Mouse (Mus musculus) testis, postnatal 10 days (tissue): ENCODE results near the gene Irs1.

Source experiments
- DNase-seq: peaks from one replicate; pipeline ENCODE4 v3.0.0; 2021; ENCODE audit warnings: low spot score

The Irs1 gene

DNA sequence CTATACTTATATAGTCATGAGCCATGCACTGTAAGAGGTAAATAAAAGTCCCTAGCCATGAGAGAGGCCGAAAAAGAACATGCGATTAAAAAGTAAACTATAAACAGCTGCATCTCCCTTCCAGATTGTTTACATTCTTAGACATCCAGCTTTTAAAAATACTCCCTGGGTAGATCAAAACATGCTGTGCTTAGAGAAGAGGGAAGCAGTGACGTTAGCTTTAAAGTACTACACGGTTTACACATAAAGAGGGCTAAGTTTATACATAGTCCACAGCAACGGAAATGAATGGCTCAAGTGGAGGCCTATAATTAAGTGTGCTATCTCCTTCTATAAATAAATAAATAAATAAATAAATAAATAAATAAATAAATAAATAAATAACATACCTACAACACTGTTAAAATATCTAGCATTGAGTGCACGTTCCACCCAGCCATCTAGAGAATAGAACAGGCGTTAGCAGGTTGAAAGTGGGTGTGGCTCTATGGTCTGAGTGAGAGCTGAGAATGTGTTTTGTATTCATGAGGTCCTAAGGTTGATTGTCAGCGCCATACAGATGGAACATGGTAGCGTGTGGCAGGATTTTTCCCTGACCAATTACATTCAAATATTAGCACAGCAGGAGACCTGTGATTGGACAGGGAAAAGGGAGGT is 37.3 kb downstream of the Irs1 start:
- no peak for DNase-seq

DNA sequence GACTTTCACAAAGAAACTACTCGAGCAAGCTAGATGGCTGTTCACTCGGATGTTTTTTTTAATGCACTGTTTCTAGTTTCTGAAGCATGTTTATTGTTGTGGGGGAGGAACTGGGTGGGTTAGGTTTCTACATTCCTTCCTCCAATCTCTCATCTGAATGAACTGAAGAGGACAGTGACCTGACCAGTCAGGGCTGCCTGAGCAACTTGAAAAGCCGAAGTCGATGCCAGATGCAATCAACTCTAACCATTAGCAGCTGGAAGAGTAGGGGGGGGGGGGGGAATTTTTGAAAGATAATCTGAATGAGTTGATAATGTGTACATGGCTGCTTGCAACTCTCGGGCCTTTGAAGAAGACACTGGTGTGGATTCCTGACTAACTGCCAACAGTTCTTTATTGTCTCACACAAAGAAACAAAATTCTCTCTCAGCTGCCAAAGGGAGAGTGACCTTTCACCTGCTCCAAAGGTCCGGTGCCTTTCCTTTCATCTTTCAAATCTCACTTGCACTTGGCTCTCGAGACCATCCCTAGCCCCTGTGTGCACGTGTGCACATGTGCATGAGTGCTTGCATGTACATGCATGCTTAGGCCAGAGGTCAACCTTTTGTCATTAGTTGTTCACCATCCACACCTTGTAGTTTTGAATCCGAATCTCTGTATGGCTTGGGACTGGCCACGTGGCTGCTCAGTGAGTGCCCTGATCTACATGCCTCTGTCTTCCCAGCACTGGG is 43.8 kb downstream of the Irs1 start:
- DNase-seq, result no peak

DNA sequence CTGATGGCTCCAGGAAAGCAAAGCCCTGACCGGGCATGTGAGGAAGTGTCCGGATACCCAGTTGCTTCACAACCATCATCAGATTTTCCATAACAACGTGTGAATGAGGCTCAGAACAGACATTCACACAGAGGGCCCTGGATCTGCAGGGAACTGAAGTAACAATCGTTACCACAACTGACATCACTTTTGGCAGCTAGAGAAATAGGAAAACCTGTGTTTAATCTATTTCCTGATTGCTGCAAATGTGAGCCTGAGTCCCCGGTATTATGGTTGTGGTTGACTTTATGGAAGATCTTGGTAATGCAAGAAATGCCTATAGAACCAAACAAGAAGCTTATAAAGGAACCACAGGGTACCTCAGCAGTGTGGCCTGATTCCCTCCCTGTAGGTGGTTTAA is 46.2 kb downstream of the Irs1 start:
- DNase-seq, result no peak

DNA sequence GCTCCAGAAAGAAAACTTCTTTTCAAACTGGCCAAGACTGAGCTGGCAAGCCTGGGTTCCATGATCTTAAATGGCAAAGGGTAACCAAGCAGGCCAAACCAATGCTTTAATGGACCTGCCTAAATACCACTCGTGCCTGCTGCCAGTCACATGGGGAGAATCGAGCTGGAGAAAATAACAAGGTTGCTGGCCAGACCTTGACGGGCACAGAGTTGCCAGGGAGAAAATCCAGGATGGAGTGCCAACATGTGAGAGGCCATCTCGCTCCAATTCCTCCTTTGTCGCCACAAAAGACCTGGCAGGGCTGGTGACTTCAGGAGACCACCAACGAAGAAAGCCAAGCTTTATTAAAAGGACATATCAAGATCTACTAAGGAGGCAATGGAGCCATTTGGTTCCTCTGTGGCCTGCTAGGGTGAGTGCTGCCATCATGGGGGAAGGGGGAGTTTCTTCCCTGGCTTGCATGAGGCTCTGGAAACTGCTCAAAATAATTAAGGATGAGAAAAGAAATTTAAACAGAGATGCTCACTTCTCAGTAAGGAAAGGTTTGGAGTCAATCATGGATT is 47.9 kb downstream of the Irs1 start:
- DNase-seq, result no peak

DNA sequence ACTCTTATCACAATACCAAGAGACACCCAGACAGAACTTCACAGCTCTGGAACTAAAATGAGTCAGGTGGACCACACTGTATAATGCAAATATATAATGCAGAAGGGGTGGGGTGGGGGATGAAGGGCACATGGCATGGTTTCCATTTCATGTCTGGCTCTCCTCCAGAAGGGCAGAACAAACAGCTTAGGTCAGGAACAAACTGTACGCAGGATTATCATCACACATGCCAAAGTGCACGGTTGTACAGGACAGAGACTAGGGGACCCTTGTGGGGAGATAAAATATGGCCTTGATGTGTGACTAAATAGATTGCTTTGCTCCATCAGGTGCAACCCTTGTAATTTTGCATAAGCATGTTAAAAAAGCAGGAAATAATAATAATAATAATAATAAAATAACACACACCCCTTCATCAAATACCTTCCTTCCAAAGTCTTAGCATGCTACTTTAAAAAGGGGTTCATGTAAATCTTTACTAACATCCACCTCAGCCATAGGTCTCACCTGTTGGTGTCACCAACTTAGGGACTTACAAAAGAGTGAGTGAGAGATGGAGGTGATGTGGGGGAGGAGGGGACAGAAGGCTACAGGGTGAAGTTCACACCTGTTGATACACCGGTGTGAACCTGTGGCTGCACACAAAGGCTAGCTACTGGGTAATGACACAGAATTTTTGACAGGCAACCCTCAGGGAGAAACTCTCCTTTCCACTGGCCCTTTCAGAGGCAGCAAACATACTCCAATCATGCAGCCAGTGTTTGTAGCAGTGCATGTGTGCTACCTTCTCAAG is 51.6 kb downstream of the Irs1 start:
- DNase-seq, result no peak

DNA sequence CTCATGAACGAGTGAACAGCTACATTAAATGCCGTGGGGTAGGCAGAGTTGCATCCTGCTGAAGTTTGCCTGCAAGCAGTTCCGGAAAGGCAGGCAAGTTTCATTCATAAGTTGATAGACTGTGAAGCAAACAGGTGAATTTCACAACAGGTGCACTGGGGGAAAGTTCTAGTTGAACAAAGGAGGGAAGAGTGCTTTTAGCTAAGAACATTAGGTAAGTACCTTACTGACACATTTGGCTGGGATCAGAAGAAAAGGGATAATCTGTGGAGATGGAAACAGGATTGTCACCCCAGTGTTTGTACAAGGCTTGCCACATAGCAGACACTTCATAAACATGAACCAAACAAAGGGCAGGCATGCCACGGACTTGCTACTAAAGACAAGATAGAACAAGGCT is 53.0 kb downstream of the Irs1 start:
- DNase-seq, result no peak

DNA sequence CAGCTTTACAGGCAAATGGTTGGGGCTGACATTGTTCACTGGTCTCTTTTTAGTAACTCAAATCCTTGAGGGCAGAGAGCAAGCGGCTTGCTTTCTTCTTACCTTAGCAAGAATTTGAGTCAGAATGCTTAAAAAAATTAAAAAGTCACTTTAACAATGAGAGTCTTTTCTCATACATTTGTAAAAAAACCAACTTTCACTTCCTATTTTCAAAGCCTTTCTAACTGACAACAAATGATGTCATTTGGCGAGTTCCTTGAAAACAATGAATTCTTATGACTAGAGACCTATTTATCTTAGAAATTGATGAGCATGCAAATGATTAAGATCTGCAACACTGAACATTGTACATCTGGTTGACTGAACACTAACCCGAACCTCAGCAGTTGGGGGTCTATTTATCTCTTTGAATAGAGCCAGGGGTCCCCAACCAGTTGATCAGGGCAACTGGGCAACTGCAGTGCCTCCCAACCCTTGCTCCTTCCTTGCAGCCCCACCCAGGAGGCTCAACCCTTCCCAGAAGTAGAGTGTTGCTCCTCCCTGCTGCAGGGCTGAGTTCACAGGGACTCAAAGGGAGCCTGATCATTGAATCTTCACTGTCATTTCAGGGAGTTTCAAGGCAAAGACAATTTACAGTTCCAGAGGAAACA is 55.6 kb downstream of the Irs1 start:
- DNase-seq, result no peak

DNA sequence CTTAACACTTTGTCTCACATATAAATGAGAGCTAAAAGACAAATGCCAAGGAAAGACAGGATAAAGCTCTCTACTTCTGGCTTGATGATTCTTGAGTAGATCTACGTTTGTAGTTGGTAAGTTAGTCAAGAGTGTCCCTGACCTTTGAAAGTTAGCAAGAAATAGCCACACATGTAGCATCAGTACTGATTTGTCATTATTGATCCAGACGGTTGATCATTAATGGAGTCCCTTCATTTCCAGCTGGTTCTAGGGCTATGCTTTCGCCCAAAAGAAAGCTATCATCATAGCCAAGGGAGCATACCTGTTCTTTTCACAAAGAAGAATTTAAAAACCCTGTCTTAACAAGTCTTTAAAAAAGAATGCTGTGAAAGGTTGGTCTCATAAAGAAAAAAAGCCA is 56.6 kb downstream of the Irs1 start:
- DNase-seq, result no peak

DNA sequence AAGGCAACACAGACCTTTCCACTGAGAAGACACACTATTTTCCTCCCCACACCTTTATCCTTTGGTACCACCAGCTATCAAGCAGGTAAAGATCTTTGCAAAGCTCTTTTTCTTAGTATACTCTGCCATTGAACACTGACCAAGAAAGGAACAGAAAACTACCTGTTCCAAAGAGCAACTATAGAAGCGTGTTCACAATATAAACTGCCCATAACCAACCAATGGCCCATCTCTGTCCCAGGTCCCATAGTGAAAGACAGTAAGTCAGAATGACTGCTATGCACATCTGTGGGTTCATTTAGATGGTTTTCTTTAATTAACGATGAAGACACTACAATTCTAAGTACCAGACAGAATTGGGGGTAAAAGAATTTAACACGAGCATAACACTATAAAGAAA is 58.4 kb downstream of the Irs1 start, which contains the start of gene Gm9747:
Gene Gm9747 (plus strand): TSS at position 301 of the 400 bp plus-strand sequence.
- no peak for DNase-seq

DNA sequence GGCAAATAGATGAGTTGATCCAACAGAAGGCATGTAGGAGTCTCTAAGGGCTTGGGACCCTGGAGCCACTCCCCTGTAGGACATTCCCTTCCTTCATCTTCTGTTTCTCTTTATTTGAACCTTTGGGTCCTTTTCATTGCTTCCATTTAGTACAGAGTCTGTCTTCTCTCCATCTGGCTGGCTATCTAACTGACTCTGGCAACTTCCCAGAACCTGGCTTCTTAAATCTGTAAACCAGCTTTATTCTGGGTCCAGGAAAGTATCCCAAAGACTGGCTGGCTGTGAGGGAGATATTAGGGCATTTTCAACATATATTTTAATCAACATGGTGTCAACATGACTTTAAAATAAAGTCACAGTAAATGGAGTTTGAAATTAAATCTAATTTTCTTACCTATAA is 62.4 kb downstream of the Irs1 start:
- DNase-seq, result no peak

DNA sequence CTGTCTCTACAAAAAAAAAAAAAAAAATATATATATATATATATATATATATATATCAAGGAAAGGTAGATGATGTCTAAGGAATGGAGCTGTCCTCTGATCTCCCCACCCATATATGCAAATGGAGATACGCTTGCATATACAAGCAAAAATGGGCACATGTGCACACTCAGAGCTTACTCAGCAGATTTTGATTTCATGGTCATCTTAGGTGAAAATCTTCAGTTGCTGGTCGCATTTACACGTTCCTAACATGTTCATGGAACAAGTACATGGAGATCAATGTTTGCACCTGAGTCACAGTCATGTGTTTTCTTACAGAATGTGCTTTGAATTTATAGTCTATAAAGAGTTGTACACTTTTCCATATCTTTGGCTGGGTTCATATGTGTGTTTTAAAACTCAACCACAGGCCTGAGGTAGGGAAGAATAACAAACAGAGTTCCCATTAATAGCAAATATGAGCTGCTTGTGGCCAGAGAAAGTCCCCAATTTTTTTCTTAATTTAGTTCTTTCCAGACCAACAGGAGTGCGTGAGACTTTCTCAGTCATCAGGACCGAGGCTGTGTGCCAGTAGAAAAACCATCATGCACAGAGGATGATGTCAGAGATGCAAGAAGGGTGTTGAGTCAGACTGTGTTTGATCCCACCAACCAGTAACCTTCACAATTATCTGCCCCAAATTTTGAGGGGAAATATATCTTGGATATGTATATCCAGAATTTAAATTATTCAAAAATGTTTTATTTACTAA is 68.0 kb downstream of the Irs1 start:
- DNase-seq, result no peak

DNA sequence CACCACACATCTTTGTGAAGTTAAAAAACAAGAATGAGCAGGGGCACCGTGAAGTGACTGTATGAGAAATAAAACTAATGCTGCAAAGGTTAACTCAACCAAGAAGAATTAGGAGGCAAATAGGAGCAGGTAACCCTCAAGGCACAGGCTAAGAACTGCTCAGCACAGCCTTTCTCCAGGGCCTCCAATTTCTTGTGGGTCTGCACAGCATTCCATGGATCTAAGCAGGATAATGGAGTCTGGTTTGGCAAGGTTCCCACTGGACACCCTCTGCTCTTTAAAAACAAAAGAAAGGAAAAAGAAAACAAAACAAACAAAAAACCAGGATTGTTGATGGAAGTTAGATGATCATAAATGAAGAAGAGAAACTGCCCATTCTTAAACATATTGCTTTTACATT is 69.8 kb downstream of the Irs1 start:
- DNase-seq, result no peak

DNA sequence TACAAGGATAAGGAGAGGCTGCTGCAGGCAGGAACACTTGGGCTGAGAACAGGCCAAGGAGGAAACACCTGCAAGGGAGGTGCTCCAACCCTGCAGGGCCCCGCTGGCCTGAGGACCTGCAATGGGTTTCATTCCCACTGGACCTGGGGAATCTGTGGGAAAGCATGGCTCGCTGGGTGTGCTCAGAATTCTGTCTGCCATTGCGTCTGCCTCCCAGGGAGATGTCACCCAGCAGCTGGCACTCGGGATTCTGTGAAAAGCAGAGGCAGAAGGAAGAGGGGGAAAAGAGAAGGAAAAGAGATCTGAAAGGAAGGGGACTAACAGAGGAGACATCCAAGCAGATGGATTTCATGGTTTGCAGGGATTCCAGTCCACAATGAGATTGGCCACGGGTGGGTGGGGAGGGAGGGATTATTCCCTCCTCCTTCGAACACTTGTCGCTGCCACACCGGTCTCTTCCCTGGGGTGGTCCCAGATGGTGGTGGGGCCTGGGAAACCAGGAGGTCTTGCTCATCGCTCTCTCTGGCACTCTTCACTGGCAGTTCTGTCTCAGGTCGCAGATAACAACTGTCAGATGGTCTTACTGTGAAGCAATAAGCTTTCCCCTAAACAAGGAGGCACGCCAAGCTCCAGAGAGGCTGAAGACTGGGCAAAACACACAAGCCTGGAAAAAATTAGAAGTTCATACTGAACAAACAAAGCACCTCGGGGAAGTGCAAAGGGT is 70.4 kb downstream of the Irs1 start:
- no peak for DNase-seq

DNA sequence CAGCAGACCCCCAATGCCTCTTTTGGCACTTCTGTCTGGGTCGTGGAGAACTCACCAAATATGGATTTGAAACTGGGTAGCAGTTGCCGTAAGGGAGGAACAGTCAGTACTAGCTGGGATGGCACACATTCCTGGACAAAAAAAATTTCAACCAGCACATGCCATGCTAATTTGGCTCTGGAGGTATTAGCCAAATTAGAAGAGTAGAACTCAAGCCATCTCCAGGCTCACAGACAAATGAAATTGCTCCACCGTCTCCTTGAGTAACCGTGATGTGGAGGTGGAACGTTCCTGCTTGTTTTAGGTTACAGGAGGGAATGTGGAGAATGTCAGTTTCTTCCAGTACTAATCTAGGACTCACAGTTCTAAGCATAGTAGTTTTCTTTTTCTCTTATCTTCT is 83.7 kb downstream of the Irs1 start:
- DNase-seq, result no peak

DNA sequence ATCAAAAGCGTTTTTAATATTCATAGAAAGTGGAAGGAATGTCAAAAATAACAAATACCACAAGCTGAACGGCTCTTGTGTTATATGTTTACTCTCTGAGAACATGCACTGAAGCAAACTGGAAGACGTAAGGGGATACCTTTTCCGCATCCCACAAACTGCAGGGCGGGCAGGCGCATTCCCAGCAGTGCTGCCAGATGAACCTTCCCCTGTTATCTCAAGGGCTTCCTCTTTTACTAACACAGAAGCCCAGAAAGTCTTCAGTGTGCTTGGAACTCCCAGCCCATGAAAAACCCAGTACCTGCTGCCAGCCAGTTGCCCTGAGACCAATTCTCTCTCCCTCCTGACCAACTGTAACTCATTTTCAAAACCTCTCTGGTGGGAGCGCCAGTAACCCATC is 90.6 kb downstream of the Irs1 start:
- DNase-seq, result no peak

DNA sequence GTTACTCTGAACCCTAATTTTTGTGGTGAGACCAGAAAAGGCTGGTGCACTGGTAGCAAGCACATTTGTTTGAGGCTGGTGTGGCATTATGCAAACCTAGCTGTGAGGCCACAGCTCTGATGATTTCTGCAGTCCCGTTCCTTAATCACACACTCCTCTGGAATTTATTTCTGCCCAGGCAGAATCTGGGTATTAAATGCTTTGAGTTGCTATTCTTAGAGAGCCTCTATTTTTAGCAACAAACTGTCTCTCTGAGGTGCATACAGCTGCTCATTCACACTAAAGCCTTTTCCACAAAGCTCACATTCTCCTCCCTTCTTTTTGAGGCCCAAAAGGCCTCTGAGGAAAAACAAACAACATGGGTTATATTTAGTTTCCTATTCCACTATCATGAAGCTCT is 91.3 kb downstream of the Irs1 start:
- DNase-seq, result no peak

DNA sequence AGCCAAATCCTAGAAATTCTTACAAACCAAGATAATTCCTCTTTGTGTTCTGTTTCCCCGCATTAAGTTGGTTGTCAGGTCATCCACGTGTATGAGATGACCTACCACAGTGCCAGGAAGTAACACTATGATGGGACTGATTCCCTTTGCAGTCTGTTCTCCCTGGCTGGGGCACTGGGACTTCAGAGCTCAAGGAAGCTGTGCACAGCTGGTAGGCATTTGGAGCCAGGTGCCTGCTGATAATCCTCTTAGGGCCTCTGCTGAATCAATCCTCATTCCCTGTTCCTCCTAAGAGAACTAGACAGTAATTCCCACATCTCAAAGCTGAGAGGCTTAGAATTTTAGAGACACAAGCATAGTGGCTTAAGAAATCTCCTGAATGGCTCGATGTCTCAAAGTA is 99.6 kb downstream of the Irs1 start:
- no peak for DNase-seq

DNA sequence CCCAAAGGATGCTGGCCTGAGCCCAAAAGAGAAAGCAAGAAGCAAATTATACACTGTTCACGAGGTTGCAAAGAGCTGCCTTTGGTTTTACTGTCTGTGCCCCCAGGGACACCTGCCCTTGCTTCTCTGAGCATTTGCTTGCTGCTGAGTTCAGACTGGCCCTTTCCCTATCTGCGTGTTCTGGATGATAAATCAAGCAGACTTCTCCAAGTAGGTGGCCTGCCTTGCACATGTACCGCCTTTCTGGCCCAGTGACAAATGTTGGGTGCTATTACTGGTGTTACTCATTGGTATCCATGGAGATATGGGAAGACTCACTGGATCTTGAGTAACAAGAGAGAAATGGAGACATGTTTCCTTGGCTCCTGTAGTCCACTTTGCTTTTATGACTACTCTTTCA is 101.7 kb downstream of the Irs1 start:
- DNase-seq, result peak; percentile 55

DNA sequence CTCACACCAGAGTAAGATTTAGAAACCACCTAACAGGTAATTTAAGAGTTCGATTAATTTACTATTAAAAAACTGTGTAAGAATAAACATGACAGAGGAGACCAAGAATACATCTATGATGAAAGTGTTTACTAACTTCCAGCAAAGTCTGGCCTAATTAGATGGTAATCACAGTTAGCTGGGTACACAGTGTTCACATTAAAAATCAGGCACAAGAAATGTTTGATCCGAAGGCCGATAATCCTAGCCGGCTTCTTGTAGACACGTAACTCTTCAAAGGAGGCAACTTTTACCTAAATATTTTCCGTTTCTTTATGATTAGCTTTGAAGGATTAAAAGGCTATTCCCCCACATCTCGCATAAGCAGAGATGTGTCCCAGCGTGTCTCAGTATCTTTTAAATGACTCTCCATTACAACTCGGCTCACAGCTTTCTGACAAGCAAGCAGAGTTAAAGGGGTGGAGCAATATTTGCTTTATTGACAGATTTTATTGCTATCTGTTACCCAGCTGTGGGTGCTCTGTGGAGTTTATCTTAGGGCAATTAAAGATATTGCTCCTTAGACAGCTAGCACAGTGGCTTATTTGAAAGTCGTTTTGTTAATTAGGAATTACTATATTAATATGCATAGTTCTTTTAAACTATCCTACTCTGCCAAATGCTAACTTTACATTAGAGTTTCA is 102.5 kb downstream of the Irs1 start:
- no peak for DNase-seq

DNA sequence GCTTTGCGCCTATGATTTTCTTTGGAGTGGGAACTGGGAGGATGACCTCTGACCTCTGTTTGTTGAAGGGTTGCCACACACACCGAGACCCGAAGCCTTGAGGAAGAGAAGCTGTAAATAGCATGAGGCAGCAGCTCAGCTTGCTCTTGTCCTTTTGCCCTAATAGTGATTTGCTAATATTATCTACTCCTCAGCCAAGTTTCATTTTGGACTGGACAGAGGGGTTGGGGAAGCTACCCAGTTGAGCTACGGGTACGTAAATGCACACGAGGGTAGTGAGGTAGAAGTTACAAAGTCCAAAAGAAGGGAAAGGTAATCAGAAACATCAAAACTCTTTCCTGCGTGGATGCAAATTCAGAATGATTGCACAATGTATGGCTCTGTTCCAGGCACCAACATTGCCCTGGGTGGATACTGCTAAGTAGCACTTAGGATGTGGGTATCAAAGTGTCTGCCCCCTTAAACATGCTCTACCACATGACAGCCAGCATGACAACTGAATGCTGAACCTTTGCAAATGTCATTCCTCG is 107.2 kb downstream of the Irs1 start:
- DNase-seq, result no peak
